Mouse (Mus musculus) E14TG2a.4 (cell line): ENCODE results near the gene Rpl7a.
"Not testable (repeated sequence)": the region's sequence is repeated elsewhere in the genome, so short reads cannot be mapped to it uniquely, and the experiment has no call there.

ENCODE experiments used
- H3K27me3 ChIP-seq: 2 replicates; pipeline ENCODE4 v1.6.1; 2014; ENCODE audit warnings: low read length, control low read depth; ENCODE audit not compliant: insufficient read depth
- H3K36me3 ChIP-seq: 2 replicates; pipeline ENCODE4 v1.6.1; 2014; ENCODE audit warnings: low read length, control low read depth; ENCODE audit not compliant: insufficient read depth
- H3K4me1 ChIP-seq: replicated peaks from 2 replicates; pipeline ENCODE4 v1.6.1; 2014; ENCODE audit warnings: low read depth, low read length, control low read depth
- H3K4me3 ChIP-seq: replicated peaks from 2 replicates; pipeline ENCODE4 v1.5.1; 2014; ENCODE audit warnings: mild to moderate bottlenecking, low read length
- H3K9me3 ChIP-seq: 2 replicates; pipeline ENCODE4 v1.6.1; 2014; ENCODE audit warnings: low read length, control low read depth
- CTCF ChIP-seq: conservative IDR thresholded peaks from 2 replicates; pipeline ENCODE4 v1.5.1; 2014; ENCODE audit warnings: low read length
- NANOG ChIP-seq: IDR thresholded peaks from 2 replicates; pipeline ENCODE4 v1.6.1; 2014; ENCODE audit warnings: borderline replicate concordance, low read length, mixed read lengths
- POU5F1 ChIP-seq: IDR thresholded peaks from 2 replicates; pipeline ENCODE4 v1.6.1; 2014; ENCODE audit warnings: low read length, borderline replicate concordance

Gene Rpl7a

GRCm38 (mm10) chr2:26910124-26910993, at the start of gene Rpl7a, which contains the start of gene Med22:
TSS of gene Rpl7a (plus strand) at chr2:26910764.
TSS of gene Med22 (minus strand) at chr2:26910677.
- no peak for TF ChIP-seq NANOG
- TF ChIP-seq POU5F1, result no peak
- no peak for TF ChIP-seq CTCF
- Histone ChIP-seq H3K9me3 (peaks cover 39% of the 10 kb centered on the region), H3K4me3 (peak within 1 kb of the TSS; percentile 99), H3K27me3 (no peaks in the 10 kb centered on the region), H3K36me3 (peaks cover 80% of the 10 kb centered on the region), H3K4me1 (peaks cover 52% of the 10 kb centered on the region)

- Histone ChIP-seq H3K9me3 (no peaks in the 10 kb centered on the region), H3K36me3 (no peaks in the 10 kb centered on the region), H3K4me3 (no peak overlapping the region), H3K27me3 (no peaks in the 10 kb centered on the region), H3K4me1 (peaks cover 17% of the 10 kb centered on the region)
- no peak for TF ChIP-seq NANOG
Observed at GRCm38 (mm10) chr2:26862856-26863255, 47.7 kb upstream of the Rpl7a start.

GRCm38 (mm10) chr2:26864879-26865278, 45.7 kb upstream of the Rpl7a start, which contains the start of gene Abo:
TSS of gene Abo (minus strand) at chr2:26864979.
- H3K4me1 ChIP-seq, result peaks cover 17% of the 10 kb centered on the region
- H3K4me3 ChIP-seq, result no peak within 1 kb of the TSS
- H3K9me3 ChIP-seq, result no peaks in the 10 kb centered on the region
- H3K36me3 ChIP-seq, result no peaks in the 10 kb centered on the region
- TF ChIP-seq CTCF (no peak), NANOG (no peak), POU5F1 (no peak)
- peaks cover 8% of the 10 kb centered on the region for H3K27me3 ChIP-seq

- TF ChIP-seq POU5F1, result no peak
- no peak for TF ChIP-seq NANOG
- TF ChIP-seq CTCF, result no peak
Observed at GRCm38 (mm10) chr2:26870666-26871065, 39.9 kb upstream of the Rpl7a start.

GRCm38 (mm10) chr2:26878571-26878970, 32.0 kb upstream of the Rpl7a start:
- Histone ChIP-seq H3K9me3 (peaks cover 66% of the 10 kb centered on the region), H3K27me3 (no peaks in the 10 kb centered on the region), H3K36me3 (0 out of 2 replicates have a peak, but pooled peaks cover 7% of the 10 kb centered on the region), H3K4me1 (no peaks in the 10 kb centered on the region), H3K4me3 (no peak overlapping the region)
- TF ChIP-seq CTCF, result no peak
- TF ChIP-seq NANOG, result no peak
- TF ChIP-seq POU5F1, result no peak

More at GRCm38 (mm10) chr2:26870666-26871065, 39.9 kb upstream of the Rpl7a start:
- peaks cover 17% of the 10 kb centered on the region for H3K27me3 ChIP-seq
- H3K36me3 ChIP-seq, result no peaks in the 10 kb centered on the region
- H3K4me1 ChIP-seq, result peaks cover 6% of the 10 kb centered on the region; the same call in 1 of the 2 replicates
- no peaks in the 10 kb centered on the region for H3K9me3 ChIP-seq
- H3K4me3 ChIP-seq, result peak overlapping the region; percentile 68

- not testable (repeated sequence) for H3K4me3 ChIP-seq, H3K27me3 ChIP-seq, H3K4me1 ChIP-seq
- H3K9me3 ChIP-seq, result peaks cover 95% of the 10 kb centered on the region
- H3K36me3 ChIP-seq, result peaks cover 47% of the 10 kb centered on the region
Observed at GRCm38 (mm10) chr2:26885541-26885940, 25.0 kb upstream of the Rpl7a start.

GRCm38 (mm10) chr2:26886170-26886569, 24.4 kb upstream of the Rpl7a start:
- peaks cover 95% of the 10 kb centered on the region for H3K9me3 ChIP-seq
- H3K36me3 ChIP-seq, result peaks cover 53% of the 10 kb centered on the region
- TF ChIP-seq NANOG, result peak; percentile 17; the same call in 1 of the 2 replicates
- not testable (repeated sequence) for H3K27me3 ChIP-seq, H3K4me3 ChIP-seq, H3K4me1 ChIP-seq

- peaks cover 43% of the 10 kb centered on the region for H3K9me3 ChIP-seq
- TF ChIP-seq POU5F1, result no peak
- TF ChIP-seq NANOG, result no peak
- TF ChIP-seq CTCF, result no peak
- peaks cover 99% of the 10 kb centered on the region for H3K36me3 ChIP-seq
- no peak overlapping the region for H3K4me3 ChIP-seq
- no peaks in the 10 kb centered on the region for H3K27me3 ChIP-seq
- H3K4me1 ChIP-seq, result peaks cover 40% of the 10 kb centered on the region
Observed at GRCm38 (mm10) chr2:26895898-26896297, 14.7 kb upstream of the Rpl7a start.

- Histone ChIP-seq H3K4me1 (peaks cover 55% of the 10 kb centered on the region), H3K4me3 (peak overlapping the region; percentile 98), H3K9me3 (peaks cover 6% of the 10 kb centered on the region), H3K27me3 (no peaks in the 10 kb centered on the region), H3K36me3 (peaks cover 84% of the 10 kb centered on the region)
- TF ChIP-seq NANOG (no peak), CTCF (no peak), POU5F1 (no peak)
Observed at GRCm38 (mm10) chr2:26900731-26901130, 9.8 kb upstream of the Rpl7a start.
